Mouse (Mus musculus) urinary bladder, adult 18-20 months (tissue): Measurements from ENCODE around the gene Syn2.

ENCODE experiments used
- DNase-seq, 2 experiments: peaks; one replicate each; pipeline ENCODE4 v3.0.0; 2022; ENCODE audit warnings: low spot score in 2 of 2, mixed read lengths in 2 of 2

The Syn2 gene

DNA sequence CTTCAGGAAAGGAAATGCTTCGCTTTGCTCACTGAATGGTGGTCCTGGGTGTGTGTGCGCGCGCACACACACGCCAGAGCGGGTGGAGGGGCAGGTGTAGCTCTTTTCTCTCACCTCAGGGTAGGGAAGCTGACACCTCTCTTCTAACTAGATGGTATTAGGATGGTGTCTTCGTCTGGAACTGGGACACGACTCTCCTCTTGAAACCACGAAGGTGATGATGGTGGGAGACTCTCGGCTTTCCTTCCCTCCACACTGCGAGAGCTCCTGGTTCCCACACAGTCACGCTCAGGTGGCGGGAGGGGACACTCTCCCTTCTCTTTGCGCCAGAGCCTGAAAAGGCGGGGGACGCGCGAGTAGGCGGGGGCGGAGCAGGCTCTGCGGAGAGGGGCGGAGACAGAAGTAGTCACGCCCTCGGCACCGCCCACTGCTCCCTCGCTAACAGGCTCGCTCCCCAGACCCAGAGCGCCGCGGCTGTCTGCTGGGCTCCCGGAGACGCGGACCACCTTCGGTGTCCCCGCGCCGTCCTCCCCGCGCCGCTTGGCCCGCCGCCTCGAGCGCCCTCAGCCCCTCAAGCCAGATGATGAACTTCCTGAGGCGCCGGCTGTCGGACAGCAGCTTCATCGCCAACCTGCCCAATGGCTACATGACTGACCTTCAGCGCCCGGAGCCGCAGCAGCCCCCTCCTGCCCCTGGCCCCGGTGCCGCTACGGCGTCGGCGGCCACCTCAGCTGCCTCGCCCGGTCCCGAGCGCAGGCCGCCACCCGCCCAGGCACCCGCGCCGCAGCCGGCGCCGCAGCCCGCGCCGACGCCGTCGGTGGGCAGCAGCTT lies at the start of gene Syn2:
Syn2 (plus strand) TSS at position 402 of the 831 bp plus-strand sequence.
- DNase-seq, result peak; percentile 59 to 81

DNA sequence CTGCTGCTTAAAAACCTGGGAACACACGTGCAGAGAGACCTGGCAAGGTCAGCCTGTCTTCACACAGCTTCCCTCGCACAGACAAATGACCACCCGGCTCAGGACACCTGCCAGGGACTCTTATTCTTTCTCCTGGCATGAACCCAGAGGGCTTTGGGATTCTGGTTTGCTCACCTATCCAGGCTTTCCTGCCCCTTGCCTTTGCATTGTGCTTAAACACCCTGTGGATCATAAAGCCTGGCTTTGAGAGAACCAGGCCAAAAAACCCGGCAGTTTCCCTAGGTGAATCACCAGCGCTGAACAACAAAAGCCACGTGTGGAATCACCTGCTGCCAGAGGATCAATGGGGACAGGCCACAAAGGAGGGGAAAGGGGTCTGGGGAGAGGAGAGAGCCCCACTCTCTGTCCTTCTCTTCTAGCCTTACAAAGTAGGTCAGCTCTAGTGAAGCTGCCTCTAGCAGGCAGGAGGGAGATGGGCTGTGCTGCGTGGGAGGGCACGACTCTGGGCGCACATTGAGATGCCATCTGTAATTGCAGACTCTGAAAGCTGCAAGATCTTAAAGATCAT lies 49.3 kb upstream of the Syn2 start:
- no peak for DNase-seq

DNA sequence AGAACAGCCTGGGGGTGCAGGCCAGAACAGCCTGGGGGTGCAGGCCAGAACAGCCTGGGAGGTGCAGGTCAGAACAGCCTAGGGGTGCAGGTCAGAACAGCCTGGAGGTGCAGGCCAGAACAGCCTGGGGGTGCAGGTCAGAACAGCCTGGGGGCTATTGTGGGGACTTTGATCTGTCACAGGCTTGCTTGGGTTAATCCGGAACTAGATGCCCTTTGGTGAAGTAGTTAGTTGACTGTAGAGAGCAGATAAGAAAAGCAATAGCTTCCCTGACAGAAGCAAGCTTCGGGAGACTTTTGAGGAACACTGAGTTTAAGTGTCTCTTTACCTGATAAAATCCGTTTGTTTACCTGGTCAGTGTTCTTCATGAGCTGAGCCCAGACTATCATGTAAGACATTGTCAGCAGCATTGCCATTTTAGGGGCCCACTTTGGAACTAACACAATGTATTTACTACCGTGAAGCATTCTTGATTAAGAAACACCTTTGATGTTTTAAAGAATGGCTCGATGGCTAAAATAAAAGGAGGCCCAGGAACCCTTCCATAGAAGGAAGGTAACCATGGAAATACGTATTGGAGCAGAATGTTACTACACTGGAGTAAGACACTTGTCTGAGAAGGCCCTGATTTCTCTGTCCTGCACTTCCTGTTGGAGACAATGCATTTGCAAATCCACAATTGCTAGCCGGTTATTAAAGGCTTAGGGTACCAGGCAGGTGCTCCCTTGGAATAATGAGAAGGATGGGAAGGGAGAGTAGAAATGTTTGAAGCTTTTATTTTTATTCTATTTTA lies 46.2 kb upstream of the Syn2 start:
- DNase-seq, result no peak

DNA sequence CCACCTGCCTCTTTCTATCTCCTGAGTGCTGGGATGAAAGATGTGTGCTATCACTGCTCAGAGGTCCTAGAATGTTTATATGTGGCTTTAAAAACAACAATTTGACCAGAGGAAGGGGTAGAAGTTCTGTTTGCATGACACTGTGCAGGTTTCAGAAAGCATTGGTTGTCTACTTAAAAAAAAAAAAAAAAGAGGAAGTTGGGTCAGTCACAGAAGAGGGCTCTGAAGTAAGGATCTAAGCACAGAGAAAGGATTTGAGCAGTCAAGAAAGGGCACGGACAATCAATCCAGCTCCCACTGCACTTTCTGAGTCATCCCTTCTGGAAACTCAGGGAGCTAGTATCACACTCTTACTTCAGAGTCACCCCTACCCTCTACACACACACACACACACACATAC lies 43.0 kb upstream of the Syn2 start:
- DNase-seq, result no peak

DNA sequence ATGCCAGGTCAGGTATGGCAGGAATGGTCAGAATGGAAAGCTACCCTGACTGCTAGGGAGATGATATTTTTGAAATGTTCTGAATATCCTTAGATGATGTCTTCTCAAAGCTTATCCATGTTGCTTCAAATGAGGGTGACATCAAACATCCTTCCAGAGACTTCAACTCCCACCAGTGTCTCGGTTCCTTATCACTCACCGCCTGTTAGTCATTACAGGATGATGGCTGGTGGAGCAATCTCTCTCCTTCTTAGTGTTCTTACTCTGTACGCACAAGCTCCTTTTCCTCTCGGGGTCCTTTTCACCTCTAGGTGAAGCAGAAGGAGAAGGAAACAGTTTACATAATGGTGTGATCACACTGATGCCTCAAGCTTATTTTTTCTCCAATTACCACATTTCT lies 32.2 kb upstream of the Syn2 start:
- DNase-seq, result no peak

DNA sequence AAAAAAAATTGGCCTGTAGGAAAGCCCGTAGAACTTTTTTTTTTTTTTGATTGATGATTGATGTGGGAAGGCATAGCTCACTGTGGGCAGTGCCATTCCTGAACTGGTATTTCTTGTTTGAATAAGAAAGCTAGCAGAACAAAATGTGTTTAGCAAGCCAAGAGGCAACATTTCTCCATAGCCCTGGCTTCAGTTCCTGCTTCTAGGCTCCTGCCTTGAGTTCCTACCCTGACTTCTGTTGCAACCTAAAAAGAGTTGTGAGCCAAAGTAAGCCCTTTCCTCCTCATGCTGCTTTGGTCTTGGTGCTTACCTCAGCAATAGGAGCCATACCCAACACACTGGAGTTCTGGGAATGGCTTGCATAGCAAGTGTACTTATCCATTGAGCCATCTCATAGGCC lies 23.3 kb upstream of the Syn2 start:
- no peak for DNase-seq

DNA sequence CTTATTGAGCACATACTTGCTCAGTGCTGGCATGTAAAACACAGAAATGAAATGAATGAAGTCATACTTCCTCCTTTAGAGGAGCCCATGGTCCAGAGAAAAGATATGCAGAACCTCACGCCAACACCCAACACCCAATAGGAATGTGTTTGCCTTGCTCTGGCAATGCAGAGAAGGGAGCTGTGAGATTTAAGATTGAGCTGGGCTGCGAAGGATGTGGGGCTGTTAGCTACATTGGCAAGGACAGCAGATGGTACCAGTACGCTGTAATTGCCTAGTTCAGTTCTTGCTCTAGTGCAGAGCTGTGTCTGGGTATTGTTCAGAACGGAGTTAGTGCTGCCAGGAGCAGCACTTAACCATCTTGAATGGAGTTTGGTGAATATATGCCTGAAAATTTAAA lies 12.5 kb upstream of the Syn2 start:
- no peak for DNase-seq

DNA sequence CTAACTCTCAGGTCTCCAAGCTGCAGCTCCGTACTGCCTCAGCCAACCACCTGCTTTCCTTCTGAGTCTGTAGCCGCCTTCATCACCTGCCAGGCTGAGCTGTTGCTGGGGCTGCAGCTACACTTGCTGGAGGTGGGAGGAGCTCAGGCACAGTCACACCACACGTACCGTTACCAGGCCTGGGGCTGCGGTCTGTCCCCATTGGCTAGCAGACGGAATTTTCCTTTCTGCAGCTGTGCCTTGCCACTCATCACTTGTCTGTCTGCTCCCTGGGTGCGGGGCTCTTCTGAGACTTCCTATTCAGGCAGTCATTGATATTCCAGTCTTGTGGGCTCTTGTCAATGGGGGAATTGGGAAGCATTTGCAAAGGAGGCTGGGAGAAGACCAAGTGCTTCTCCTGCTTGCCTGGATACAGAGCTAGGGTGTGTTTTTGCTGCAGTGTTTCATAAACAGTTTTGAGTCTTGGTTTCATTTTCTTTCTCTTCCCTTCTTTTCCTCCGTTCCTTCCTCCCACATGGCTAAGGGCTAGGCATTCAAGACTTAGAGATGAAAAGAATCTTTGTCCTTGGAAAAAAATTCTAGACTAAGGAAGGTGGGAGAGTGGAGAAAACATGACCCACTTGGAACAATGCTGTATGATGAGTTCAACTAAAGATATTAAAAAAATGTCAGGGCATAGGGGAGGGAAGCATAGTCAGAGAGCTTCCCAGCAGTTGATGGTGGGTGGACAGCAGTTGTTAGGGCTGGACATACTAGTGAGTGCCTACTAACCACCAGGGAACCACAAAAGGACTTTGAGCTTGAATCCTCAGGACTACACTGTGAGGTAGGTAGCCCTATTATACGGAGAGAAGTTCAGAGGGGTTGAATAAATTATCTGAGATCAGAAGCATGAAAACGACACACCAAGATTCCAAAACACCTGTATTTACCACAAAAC lies 11.2 kb upstream of the Syn2 start:
- DNase-seq, result no peak

DNA sequence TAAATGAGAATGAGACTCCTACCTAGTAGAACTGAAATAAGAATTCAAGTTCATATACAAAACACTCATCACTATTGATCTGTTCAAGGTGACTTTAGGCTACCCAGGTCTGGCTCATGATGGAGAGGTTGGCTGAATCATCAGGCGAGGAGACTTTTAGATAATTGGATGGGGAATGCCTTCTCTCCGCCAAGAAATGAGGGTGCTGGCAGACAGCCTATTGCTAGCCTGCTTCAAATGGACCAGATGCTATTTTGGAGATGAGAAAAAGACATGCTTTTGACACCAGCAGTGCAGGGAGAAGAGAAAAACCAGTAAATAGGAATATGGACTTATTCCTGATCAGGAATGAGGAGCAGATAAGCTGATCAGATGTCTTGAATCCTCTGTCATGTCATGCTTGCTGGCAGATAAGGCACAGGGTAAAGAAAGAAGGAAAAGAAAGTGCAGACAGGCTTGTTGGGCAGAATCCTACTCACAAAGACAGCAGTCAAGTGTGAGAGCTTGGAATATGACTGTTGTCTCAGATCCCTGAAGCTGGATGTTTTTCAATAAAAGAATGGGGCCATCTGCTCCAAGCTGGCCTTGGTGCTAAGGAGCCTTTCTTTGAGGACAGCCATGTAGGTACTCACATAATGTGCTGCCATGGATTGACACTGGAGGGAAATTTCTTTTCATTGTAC lies 9.9 kb upstream of the Syn2 start:
- DNase-seq, result no peak

DNA sequence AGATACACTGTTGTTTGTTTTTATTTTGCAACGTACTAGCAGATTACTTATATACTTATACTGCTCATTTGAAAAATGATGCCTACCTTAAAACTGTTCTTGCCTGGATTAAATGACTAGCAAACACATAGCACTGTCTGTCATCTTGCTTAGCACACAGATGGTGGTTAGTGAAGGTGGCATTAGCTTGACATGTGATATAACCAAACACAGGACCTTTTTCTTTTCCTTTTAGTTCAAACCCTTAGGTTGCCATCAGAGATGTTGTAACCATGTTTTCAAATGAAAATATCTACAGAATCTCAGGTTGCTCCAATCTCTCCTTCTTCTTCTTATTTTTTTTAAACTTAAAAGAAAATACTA lies 9.4 kb upstream of the Syn2 start:
- no peak for DNase-seq

DNA sequence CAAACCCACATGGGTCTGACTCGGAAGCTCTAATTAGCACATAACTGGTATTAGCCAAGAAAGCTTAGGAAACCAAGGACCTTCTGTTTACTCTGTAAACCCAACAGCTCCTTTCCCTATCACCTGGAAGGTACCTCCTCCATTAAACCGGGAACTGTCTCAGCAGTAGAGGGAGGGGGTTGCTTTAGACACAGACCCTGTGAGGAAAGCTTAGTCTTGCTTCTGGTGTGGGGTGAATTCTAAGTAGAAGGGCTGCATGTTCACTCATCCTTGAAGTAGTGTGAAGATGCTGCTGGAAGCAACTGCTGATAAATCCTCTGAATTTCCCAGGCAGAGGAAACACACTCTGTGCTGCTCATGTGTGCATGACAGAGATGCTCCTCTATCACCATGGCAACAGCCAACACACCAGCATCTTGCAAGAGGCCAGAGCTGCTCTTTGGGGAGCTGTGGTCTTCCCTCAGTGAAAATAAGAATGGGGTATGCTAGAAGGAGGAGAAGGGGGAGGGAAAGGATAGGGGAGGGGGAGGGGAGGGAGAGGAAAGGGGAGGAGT lies 8.4 kb upstream of the Syn2 start:
- DNase-seq, result no peak

DNA sequence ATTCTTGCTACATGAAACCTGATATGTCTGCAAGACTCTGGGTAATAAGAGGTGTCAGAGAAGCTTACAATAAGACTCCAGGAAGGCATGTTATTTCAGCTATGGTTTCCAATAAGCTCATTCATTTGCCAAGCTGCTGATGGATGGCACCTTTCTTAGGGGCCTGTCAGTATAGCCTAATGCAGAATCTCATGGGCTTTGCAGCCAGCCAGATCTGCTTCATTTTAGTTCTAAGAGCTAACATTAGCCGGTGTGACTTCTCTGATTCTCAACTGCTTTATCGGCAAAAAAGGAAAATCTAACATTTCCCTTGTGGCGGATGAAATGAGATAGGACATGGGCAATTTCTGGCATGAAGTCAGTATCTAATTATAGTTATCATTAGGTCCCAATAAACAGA lies 7.9 kb upstream of the Syn2 start:
- no peak for DNase-seq

DNA sequence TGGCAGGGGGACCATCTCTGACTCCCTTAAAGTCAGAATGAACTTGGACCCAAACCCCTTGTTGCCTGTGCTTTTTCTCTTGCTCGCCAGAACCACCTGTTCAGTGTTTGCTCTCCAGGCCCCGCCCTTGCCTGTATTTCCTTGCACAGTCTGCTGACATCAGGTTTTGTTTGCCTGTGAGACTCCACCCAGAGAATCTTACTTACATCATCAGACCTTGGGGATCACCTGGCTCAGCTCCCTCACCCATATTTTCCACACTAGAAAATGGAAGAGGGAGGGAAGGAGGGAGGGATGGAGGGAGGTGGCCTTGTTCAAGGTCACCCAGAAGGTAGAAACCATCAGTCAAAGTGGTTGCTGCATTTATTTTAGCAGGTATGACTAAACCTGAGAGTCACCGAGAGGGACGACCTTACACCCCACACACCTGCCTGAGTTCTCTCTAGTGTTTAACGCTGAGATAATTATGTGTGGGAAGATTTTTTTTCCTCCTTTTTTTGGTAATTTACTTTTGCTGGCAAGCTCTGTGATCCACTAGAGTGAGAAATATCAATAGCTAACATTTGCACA lies 7.4 kb upstream of the Syn2 start:
- no peak for DNase-seq

DNA sequence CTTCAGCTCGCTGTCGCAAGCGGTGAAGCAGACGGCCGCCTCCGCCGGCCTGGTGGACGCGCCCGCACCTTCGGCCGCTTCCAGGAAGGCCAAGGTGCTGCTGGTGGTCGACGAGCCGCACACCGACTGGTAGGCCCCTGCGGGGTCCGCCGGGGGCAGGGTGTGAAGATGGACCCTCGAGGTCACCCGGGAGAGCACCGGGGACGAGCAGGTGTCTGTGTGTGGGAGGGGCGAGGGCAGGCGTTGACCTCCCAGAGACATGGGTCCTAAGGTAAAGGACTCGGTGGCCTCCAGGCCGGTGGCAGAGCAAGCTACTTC lies 589 bp downstream of the Syn2 start:
- peak in 1 of 2 experiments; percentile 5 for DNase-seq

DNA sequence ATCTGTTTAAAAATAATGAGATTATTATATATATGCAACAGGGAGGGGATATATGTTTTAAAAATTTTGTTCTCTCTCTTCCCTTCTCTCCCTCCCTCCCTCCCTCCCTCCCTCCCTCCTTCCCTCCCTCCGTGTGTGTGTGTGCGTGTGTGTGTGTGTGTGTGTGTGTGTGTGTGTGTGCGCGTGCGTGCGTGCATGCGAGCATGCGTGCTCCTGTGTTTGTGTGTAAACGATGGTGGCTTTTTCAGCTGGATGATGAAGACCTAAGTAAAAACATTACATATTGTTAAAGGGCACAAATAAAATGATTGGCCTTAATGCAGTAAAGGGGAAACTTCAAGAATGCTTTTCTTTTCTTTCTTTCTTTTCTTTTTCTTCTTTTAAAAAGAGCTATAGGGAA lies 1.5 kb downstream of the Syn2 start:
- DNase-seq, result no peak

DNA sequence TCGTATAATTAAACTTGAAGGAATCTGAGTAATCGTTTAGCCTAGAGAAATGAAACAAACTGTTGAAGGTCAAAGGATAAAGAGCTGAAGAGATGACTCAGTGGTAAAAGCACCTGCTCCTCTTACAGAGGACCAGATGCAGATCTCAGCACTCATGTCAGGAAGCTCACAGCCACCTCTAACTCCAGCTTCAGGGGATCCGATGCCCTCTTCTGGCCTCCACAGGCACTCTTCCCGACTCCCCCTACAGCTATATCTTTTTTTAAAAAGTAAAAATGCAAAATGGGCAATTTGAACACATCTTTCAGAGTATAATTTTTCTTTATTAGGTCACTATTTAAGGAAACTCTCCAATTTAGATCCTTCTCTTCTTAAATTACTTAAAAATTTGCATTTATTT lies 6.7 kb downstream of the Syn2 start:
- no peak for DNase-seq

DNA sequence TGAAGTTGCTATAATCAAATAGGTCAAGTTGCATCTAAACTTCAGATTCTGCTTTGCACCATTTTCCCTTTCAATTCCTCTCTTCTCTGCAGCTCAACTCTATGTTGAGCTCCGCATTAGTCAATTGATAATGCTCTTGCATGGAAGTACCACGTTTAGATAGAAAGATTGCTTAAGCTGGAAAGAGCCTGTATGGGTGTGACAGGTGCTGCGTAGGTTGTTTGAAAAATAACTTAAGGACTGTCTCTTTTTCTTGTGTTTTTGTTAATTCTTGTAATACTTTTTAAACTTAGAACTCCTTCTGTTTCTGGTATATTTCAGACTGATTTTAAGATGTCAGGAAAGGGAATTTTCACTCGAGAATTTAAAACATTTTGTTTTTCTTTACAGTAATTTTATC lies 26.5 kb downstream of the Syn2 start:
- no peak for DNase-seq

DNA sequence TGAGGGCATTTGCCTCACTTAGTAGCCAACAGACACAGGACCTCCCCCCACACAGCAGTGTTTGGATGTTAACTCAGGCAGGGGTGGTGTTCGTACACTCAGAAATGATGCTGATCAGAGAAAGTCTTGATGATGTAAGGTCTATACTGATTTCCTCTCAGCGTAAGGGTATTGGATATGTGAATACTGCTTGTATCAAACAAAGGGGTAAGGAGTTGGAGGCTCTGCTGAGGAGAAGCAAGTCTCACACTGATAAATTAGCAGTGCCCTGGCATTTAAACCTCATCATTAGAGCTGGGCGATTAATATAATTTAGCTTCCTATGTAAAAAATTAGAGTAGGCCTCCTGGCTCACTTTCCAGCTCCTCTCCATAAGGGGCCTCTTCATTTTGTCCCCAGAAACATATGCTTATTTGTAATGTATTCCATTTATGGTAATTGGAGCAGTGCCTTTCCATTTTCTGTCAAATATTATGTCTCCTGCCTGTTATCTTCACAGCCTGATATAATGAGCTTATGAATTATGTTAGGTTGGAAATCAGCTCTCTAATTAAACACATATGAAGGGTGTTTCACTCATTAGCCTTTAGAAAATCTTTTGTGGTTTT lies 31.3 kb downstream of the Syn2 start:
- DNase-seq, result no peak

DNA sequence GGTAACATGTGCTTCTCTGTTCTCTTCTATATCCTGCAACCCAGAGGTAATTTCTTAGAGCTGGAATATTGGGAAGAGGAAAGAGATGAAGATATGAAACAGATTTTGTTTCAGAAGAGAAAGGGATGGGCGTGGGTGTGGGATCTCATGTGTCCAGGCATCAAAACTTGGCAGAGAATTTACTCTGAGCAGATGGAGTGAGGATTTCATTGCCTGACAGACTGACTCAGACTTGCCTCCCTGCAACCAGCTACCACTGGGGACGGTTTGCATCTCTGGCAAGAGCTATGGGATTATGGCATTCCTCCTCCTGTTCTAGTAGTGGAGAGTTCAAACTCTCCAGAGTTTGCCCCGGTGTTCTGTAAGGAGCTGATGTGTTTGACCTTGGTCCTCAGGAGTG lies 34.2 kb downstream of the Syn2 start:
- DNase-seq, result no peak

DNA sequence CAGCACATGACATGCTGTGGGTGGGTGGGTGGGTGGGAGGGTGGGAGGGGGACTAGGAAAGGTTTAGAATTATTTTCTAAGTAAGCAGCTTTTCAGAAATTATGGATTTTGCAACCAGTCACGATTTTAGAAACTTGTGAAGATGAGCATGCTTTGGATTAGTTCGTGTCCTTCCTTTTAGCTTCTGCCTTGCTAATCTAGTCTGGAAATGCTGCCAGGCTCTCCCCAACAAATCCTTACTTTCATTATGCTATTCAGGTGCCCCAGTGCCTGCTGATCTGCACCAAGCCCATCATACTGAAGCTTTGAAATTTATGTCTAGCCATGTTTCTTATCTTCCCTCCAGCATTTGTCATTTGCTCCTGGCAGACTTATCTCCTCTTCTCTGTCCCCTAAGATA lies 34.8 kb downstream of the Syn2 start:
- DNase-seq, result no peak
